Mouse (Mus musculus) hindbrain, embryonic 12.5 days (tissue): ENCODE measurements around the gene Phf13. TPM values are rescaled to one million over a fixed set of nuclear protein-coding genes. Genes with fewer than 3 reads are reported as not detected.
A peak's percentile ranks its signal among the peaks of the same experiment; 100 is the strongest.

ENCODE experiments used
- ATAC-seq: fragments of 200-750 bp; cut with Nextera tagmentation; 2 replicates; pipeline ENCODE4 v1.8.0; 2017; ENCODE audit warnings: moderate TSS enrichment; ENCODE audit not compliant: low FRiP score
- H3K27ac ChIP-seq: fragments of 300-500 bp; sonication (generic); 2 replicates; pipeline ENCODE4 v1.5.1; 2016; ENCODE audit warnings: mild to moderate bottlenecking
- H3K27me3 ChIP-seq: fragments of 300-500 bp; sonication (generic); 2 replicates; pipeline ENCODE4 v1.6.1; 2016; ENCODE audit warnings: mild to moderate bottlenecking
- H3K36me3 ChIP-seq: fragments of 300-500 bp; sonication (generic); 2 replicates; pipeline ENCODE4 v1.6.1; 2016; ENCODE audit warnings: mild to moderate bottlenecking
- H3K4me1 ChIP-seq: fragments of 300-500 bp; sonication (generic); 2 replicates; pipeline ENCODE4 v1.6.1; 2016
- H3K4me2 ChIP-seq: fragments of 300-500 bp; sonication (generic); replicated peaks from 2 replicates; pipeline ENCODE4 v1.6.1; 2016; ENCODE audit warnings: mild to moderate bottlenecking
- H3K4me3 ChIP-seq: fragments of 300-500 bp; sonication (generic); 2 replicates; pipeline ENCODE4 v1.5.1; 2016; ENCODE audit warnings: mild to moderate bottlenecking
- H3K9ac ChIP-seq: fragments of 300-500 bp; sonication (generic); 2 replicates; pipeline ENCODE4 v1.6.1; 2016; ENCODE audit warnings: mild to moderate bottlenecking, moderate library complexity
- H3K9me3 ChIP-seq: fragments of 300-500 bp; sonication (generic); replicated peaks from 2 replicates; pipeline ENCODE4 v1.6.1; 2016; ENCODE audit warnings: mild to moderate bottlenecking
- WGBS: fragments of 180-500 bp; shearing (Covaris S2); methylation state at CpG from one replicate; pipeline ENCODE4 v1.1.7; 2016; 5-methylcytosine and 5-hydroxymethylcytosine counted together
- polyA plus RNA-seq: library from polyadenylated mRNA; unstranded; fragments of >200 nt; fragmentation: Nextera tagmentation; extraction: Ambion mirVana; gene quantifications from 2 replicates; pipeline ENCODE4 v1.2.1, GENCODE M21; 2016

Phf13 gene
- polyA plus RNA-seq, 1 experiment from 2014 or later: 29.2 TPM

DNA sequence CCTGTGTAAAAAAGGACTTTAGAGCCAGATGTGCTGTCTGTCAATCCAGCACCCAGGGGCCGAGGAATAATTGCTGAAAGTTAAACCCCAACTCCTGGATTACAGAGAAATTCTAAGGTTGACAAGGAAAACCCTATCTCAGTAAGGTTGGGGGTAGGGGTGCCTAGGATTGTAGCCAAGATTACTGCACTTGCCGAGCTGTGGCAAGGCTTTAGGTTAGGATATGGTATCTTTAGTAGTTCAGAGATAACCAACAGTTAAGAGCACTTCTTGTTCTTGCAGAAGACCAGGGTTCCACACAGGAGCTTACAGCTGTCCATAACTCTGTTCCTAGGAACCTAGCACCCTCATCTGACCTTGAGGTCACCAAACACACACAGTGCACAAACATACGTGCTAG lies 1.6 kb upstream of the Phf13 start:
- no peak for ATAC-seq
- H3K9ac ChIP-seq: no peak overlapping the region
- peaks cover under 1% of the 10 kb centered on the region for H3K36me3 ChIP-seq
- H3K4me3 ChIP-seq: 0 out of 2 replicates have a peak overlapping the region, but pooled peaks have one; percentile 99
- 0 out of 2 replicates have a peak overlapping the region, but pooled peaks have one; percentile 49 for H3K4me2 ChIP-seq
- H3K9me3 ChIP-seq: no peaks in the 10 kb centered on the region
- peaks cover 19% of the 10 kb centered on the region for H3K4me1 ChIP-seq
- no peak overlapping the region for H3K27ac ChIP-seq
- 77% methylated on average over 3 of the region's 3 CpGs for WGBS
- H3K27me3 ChIP-seq: no peaks in the 10 kb centered on the region

DNA sequence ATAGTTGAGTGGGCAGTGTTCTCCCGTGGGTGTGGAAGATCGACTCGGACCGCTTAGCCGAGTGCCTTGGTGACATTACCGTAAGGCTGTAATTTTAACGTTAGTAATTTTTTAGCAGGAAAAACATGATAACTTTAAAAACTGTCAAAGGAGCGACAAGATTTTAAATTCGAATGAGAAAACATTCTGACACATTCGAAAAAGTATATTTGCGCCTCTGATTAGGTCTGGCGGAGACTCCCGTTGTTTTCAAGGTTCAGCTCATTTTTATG lies 829 bp upstream of the Phf13 start:
- H3K9ac ChIP-seq: peak overlapping the region; percentile 72
- WGBS: 5% methylated on average over 13 of the region's 13 CpGs
- peak overlapping the region; percentile 99 for H3K4me3 ChIP-seq
- peak overlapping the region; percentile 84 for H3K27ac ChIP-seq
- no peaks in the 10 kb centered on the region for H3K27me3 ChIP-seq
- peaks cover 19% of the 10 kb centered on the region for H3K4me1 ChIP-seq
- ATAC-seq: no peak
- H3K36me3 ChIP-seq: peaks cover 8% of the 10 kb centered on the region
- no peaks in the 10 kb centered on the region for H3K9me3 ChIP-seq
- peak overlapping the region; percentile 49 for H3K4me2 ChIP-seq

DNA sequence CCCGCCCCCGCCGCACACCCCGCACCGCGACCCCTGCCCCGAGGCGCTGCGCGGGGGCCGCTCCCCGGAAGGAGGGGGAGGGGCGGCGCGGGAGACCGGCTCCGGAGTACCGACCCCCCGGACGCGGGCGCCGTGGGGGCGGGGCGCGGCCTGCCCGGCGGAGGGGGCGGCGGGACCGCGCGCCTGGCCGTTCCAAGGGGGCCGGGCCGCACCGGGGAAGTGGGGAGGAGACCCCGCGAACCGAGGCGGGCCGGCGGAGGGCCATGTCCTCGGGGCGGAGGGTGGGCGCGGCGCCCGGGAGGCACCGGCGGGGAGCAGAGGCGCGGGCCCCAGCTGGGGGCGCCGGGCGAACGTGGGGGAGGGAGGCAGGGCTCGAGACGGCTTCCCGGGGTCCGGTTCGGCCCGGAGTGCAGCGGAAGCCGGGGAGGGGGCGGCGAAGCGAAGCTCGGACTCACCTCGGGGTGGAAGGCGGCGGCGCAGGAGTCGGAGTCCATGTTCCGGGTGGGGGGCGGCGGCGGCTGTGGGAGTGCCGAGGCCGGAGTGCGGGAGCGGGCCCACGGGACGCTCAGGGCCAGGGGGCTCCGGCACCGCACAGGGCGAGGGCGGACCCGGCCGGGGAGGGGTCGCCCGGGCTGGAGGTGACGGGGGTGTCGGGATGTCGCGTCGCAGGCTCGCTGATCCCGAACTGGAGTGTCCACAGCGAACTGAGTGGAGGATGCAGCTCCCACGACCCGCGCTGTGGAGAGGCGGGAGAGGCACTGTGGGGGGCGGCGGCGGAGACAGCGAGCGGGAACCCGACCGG lies 486 bp downstream of the Phf13 start:
- Histone ChIP-seq H3K27me3 (no peaks in the 10 kb centered on the region), H3K4me2 (peak overlapping the region; percentile 87), H3K4me1 (peaks cover 19% of the 10 kb centered on the region), H3K9ac (peak overlapping the region; percentile 97), H3K27ac (peak overlapping the region; percentile 83), H3K9me3 (no peaks in the 10 kb centered on the region), H3K4me3 (peak overlapping the region; percentile 99), H3K36me3 (peaks cover 21% of the 10 kb centered on the region)
- ATAC-seq: peak; percentile 17
- under 1% methylated on average over 61 of the region's 111 CpGs for WGBS

DNA sequence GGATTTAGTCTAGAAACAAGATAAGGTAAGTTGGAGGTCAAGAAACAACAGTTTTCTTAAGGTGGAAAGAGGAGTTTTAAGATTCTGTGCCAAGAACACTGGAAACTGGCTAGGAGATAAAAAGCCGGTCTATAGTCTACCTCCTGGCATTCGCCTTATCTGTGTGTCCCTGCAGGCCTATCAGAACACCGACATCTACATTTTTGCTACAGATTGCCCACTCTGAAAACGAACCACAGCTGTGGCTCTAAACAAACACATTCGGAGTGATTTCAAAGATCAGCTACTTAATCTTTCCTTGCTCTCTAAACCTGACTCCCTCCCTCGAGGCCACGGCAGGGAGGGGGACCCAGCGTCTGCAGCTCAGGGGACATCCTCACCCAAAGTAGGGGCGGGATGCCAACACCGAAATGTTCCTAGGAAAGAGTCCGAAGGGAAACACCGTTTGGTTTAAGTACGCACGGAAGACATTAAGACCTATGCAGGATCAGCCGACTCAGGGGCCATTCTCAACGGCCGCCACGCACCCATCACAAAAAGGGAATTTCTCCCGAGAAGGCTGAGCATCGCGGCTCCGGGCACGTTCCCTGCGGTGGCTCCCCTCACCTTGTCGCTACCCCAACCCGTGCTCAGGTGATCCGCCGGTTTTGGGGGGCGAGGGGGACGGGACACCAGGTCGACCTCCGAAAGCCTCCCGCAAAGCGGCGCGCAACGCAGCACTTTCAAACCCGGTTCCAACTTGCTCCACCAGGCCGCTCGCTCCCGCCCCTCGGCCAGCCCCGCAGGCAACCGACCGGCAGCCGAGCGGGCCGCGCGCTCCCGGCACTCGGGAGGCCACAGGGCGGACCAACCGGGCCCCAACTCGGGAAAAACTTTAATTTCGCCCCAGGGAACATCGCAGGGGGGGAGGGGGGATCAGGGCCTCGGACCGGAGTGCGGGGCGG lies 1.6 kb downstream of the Phf13 start:
- H3K9ac ChIP-seq: peak overlapping the region; percentile 97
- no peaks in the 10 kb centered on the region for H3K9me3 ChIP-seq
- peaks cover 19% of the 10 kb centered on the region for H3K4me1 ChIP-seq
- 1% methylated on average over 60 of the region's 61 CpGs for WGBS
- peak overlapping the region; percentile 83 for H3K27ac ChIP-seq
- H3K27me3 ChIP-seq: no peaks in the 10 kb centered on the region
- H3K36me3 ChIP-seq: peaks cover 29% of the 10 kb centered on the region
- H3K4me3 ChIP-seq: peak overlapping the region; percentile 99
- peak overlapping the region; percentile 87 for H3K4me2 ChIP-seq
- ATAC-seq: no peak

DNA sequence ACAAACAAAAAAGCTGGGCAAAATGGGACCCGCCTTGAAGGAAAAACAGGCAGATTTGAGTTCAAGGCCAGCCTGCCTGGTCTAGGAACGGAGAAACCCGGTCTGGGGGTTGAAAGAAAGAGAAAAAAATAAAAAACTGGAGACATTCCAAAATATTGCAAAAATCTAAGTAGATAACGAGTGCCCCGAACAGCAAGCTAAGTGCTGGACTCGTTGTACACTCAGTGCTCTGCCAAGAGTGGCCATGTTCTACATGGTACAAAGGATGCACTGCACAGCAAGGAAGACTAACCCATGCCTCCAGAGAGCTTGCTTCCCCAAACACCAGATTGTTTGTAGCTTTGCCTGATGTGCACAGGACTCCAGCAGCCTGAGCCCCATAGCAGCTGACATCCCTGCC lies 3.0 kb downstream of the Phf13 start:
- WGBS: 91% methylated on average over 6 of the region's 6 CpGs

DNA sequence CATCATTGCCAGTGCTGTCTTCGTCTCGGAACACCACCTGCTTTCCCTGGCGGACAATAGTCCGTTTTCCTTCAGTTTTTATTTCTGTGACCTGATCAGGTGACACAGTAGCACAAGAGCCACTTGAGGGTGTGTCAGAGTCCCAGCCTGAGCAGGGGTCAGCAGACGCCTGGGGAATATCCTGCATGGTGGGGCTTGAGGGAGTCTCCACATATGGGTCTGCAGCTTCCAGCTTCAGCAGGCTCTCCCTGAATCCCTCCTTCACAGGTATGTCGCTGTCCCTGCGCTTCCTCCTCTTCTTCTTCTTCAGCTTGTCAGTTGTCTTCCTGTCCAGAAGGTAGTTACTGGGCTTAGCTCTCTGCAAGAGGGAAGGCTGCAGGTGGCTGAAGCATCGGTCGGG lies 4.0 kb downstream of the Phf13 start:
- H3K27ac ChIP-seq: no peak overlapping the region
- H3K4me2 ChIP-seq: no peak overlapping the region
- no peaks in the 10 kb centered on the region for H3K9me3 ChIP-seq
- no peak overlapping the region for H3K9ac ChIP-seq
- no peak overlapping the region for H3K4me3 ChIP-seq
- H3K36me3 ChIP-seq: peaks cover 29% of the 10 kb centered on the region
- no peaks in the 10 kb centered on the region for H3K27me3 ChIP-seq
- H3K4me1 ChIP-seq: peaks cover 29% of the 10 kb centered on the region
- no peak for ATAC-seq
- whole genome bisulfite sequencing: 92% methylated on average over 9 of the region's 9 CpGs

More for the DNA sequence above, 3.0 kb downstream of the Phf13 start:
- H3K36me3 ChIP-seq: peaks cover 29% of the 10 kb centered on the region
- H3K9ac ChIP-seq: no peak overlapping the region
- no peak for ATAC-seq
- peaks cover 26% of the 10 kb centered on the region for H3K4me1 ChIP-seq
- H3K4me2 ChIP-seq: no peak overlapping the region
- no peak overlapping the region for H3K4me3 ChIP-seq
- no peaks in the 10 kb centered on the region for H3K27me3 ChIP-seq
- H3K9me3 ChIP-seq: no peaks in the 10 kb centered on the region
- no peak overlapping the region for H3K27ac ChIP-seq

DNA sequence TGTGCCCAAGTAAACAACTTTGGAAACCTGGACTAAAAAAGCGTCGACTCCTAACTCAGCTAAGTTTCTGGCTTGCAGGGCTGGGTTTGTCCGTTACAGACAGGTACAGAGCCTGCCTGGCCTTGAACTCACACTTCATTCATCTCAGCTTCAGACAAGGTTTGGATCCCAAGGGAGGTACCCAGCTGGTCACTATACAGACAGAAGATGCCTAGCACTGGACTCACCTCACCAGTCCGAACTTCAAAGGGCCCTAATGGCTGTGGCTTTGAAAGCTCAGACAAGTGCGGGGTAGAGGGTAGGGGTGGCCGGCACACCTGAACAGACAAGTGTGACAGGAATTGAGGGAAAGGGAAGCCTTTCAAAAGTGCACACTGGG lies 7.0 kb downstream of the Phf13 start:
- Histone ChIP-seq H3K36me3 (peaks cover 29% of the 10 kb centered on the region), H3K4me1 (peaks cover 32% of the 10 kb centered on the region), H3K27ac (no peak overlapping the region), H3K4me3 (peak overlapping the region; percentile 67), H3K9ac (peak overlapping the region; percentile 91), H3K4me2 (peak overlapping the region; percentile 71), H3K9me3 (no peaks in the 10 kb centered on the region), H3K27me3 (no peaks in the 10 kb centered on the region)
- 35% methylated on average over 6 of the region's 6 CpGs for WGBS
- ATAC-seq: peak; percentile 53

DNA sequence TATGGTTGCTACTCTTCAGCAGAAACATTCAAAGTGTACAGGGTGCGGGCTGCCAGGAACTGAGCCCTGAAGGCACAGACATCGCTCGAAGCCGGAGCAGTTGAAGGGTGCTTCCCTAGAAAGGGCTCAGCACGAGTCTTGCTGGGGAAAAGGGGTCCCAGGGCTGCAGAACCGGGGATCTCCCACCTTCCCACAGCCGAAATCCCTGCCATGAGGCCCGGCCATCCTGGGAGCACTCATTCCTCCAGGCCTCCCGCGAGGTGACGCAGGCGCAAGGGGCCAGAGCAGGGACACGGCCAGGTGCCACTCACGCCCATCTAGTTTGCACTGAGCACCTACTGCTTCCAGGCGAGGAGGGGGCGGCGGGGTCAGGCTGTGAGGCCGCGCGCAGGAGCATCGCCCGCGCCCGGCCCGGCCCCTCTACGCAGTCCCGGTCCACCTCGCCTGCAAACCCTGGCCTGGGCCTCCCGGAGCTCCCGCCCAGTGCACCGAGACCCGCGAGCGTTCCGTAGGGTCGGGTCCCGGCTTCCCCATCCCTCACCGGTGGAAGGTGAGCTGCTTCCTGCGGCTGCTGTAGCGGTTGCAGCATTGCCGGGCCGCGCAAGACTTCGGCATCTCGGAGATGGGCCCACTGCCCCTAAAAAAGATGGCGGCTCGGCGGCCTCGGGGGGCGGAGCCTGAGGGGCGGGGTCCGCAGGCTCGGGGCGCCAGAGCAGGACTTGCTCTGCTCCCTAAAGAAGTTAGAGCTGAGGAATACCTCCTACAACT lies 7.5 kb downstream of the Phf13 start, which contains the start of gene Thap3:
Thap3 (minus strand) TSS at position 656 of the 768 bp plus-strand sequence.
- peaks cover 29% of the 10 kb centered on the region for H3K36me3 ChIP-seq
- 1% methylated on average over 54 of the region's 54 CpGs for WGBS
- peak within 1 kb of the TSS; percentile 91 for H3K9ac ChIP-seq
- H3K4me3 ChIP-seq: peak within 1 kb of the TSS; percentile 67
- peak within 1 kb of the TSS; percentile 71 for H3K4me2 ChIP-seq
- peaks cover 30% of the 10 kb centered on the region for H3K4me1 ChIP-seq
- peak; percentile 75 for ATAC-seq
- H3K9me3 ChIP-seq: no peaks in the 10 kb centered on the region
- H3K27ac ChIP-seq: peak within 1 kb of the TSS; percentile 70; the same call in 1 of the 2 replicates
- no peaks in the 10 kb centered on the region for H3K27me3 ChIP-seq

DNA sequence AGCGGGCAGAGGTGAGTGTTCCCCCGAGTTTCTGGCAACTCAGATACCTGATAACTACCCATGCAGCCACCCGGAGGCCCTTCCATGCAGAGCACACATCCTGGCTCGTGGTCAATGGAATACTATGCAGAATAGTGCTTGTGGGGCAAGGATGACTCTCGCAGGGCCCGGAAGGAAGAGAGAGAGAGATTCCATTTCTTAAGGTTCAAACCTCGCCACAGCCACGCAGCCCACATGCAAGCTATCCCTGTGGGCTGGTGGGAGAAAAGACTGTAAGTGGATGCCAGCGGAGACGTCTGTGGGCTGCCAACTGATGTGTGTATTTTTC lies 8.1 kb downstream of the Phf13 start:
- H3K27me3 ChIP-seq: no peaks in the 10 kb centered on the region
- H3K4me2 ChIP-seq: peak overlapping the region; percentile 71
- peaks cover 33% of the 10 kb centered on the region for H3K4me1 ChIP-seq
- H3K9ac ChIP-seq: peak overlapping the region; percentile 91
- ATAC-seq: no peak
- peaks cover 33% of the 10 kb centered on the region for H3K36me3 ChIP-seq
- no peak overlapping the region for H3K27ac ChIP-seq
- H3K9me3 ChIP-seq: no peaks in the 10 kb centered on the region
- peak overlapping the region; percentile 67 for H3K4me3 ChIP-seq
- WGBS: 30% methylated on average over 10 of the region's 10 CpGs

DNA sequence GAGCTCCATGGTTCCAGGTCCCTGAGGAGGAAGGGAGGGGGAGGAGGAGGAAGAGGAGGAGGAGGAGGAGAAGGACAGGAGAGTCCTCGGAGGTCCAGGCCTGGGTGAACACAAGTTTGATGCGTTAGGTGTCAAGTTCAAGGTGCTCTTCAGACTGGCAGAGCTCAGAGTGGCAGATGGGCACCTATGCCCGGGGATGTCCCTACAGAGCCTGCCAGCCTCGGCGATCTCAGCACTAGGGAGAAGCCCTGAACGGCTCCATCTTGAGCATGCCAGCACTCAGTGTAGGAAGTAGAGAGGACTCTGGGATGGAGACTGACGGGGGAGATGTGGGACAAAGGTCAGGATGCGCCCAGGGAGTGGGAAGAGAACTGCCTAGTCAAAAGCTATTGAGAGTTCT lies 9.4 kb downstream of the Phf13 start:
- no peak for ATAC-seq
- peak overlapping the region; percentile 37 for H3K9ac ChIP-seq
- H3K9me3 ChIP-seq: no peaks in the 10 kb centered on the region
- no peak overlapping the region for H3K4me3 ChIP-seq
- H3K4me1 ChIP-seq: peaks cover 36% of the 10 kb centered on the region
- H3K27me3 ChIP-seq: no peaks in the 10 kb centered on the region
- no peak overlapping the region for H3K27ac ChIP-seq
- no peak overlapping the region for H3K4me2 ChIP-seq
- peaks cover 31% of the 10 kb centered on the region for H3K36me3 ChIP-seq
- 68% methylated on average over 8 of the region's 8 CpGs for WGBS

DNA sequence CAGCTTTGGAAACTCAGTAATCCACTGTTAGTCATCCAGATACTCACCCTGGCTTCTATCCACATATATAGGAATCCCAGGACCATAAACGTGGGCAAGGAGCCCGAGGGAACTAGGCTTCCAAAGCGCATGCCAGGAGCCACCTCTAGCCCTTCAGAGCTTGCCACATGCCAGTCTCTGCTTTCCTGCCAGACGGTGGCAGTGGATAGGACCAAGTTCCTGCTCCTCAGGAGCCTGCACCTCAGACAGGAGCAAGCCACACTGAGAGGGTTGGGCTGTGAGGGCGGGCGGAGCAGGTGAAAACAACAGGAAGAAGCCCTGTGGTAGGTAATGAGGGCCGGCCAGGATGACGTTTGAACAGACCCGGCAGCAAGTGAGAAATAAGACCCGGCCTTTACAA lies 10.2 kb downstream of the Phf13 start:
- H3K27ac ChIP-seq: no peak overlapping the region
- no peaks in the 10 kb centered on the region for H3K9me3 ChIP-seq
- no peak overlapping the region for H3K4me3 ChIP-seq
- 45% methylated on average over 10 of the region's 10 CpGs for WGBS
- peaks cover 27% of the 10 kb centered on the region for H3K36me3 ChIP-seq
- no peaks in the 10 kb centered on the region for H3K27me3 ChIP-seq
- peaks cover 36% of the 10 kb centered on the region for H3K4me1 ChIP-seq
- H3K9ac ChIP-seq: no peak overlapping the region; the same call in 1 of the 2 replicates
- no peak overlapping the region for H3K4me2 ChIP-seq
- ATAC-seq: no peak

DNA sequence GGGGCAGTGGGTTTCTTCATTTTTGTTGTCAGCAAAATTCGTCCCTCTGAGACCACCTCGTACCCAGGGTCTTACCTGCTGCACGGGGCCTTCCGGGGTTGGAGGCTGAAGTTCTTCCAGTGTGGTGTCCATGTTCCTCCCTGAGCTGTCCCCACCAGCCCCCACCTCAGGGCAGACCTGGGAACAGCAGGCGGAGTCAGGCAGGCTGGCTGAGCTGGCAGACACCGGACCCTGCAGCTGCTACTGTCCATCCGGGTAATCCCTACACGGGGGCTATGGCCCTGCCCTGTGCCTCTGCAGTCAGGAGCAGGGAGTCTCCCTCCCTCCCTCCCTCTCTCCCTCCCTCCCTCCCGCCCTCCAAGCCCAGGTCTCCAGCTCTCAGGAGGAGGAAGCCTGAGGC lies 12.5 kb downstream of the Phf13 start:
- Histone ChIP-seq H3K27ac (no peak overlapping the region), H3K9me3 (no peaks in the 10 kb centered on the region), H3K4me2 (no peak overlapping the region), H3K36me3 (peaks cover 34% of the 10 kb centered on the region), H3K9ac (peak overlapping the region; percentile 35), H3K27me3 (no peaks in the 10 kb centered on the region), H3K4me3 (no peak overlapping the region), H3K4me1 (peaks cover 33% of the 10 kb centered on the region)
- WGBS: 39% methylated on average over 8 of the region's 9 CpGs
- no peak for ATAC-seq
